Mouse (Mus musculus): ENCODE data around the gene Eomes.

DNA sequence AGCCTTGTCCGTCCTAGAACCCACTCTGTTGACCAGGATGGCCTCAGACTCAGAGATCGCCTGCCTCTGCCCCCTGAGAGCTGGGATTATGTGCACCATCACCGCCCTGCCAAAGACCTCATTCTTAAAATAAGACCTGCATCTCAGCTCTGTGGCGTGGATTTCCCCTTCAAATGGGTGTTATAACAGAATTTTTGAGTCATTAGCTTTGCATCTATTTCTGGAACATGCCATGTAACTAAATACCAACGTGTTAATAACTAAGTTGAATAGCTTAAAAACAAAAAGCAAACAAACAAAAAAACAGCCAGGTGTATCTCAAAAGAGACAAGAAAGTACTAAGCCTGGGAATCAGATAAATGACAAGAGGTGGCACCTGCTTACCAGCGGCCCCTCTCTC is 23.0 kb downstream of the Eomes start:
- TF ChIP-seq POLR2A (IDR thresholded peaks at IDR 0.05; ENCODE audit: control insufficient read depth, low read depth, low read length) (no peak), CTCF (IDR thresholded peaks at IDR 0.05; ENCODE audit: control insufficient read depth, insufficient read depth, insufficient replicate concordance, low read depth, low read length) (no peak)
